In genomic region chr13:60744078-60744460, GRCm38 (mm10) we compare ENCODE assay signal across 9 mouse cellular contexts. TPM values are rescaled to one million over a fixed set of nuclear protein-coding genes. Genes with fewer than 3 reads are reported as not detected.
DNase-seq lines count a peak whose midpoint lies in the region; ATAC-seq and TF ChIP-seq lines count a peak whose summit lies in the region.
"Had no signal": no experiment of that assay in that cellular context is flagged by ENCODE, and none has a peak within 500 bp of the region (broad histone marks: within the 10 kb centered on the region; RNA-seq: fewer than 3 reads in every experiment).

No protein-coding gene starts in this region.

- no peak overlapping the region for H3K4me3 ChIP-seq in cerebellum, adult 2 months (replicated peaks; ENCODE audit: insufficient read depth, low read depth, low read length)
- no peak overlapping the region for H3K4me3 ChIP-seq in forebrain, postnatal 0 days (ENCODE audit: low read depth, low read length)
- H3K4me3 ChIP-seq in lung, adult 2 months (replicated peaks; ENCODE audit: extremely low read depth, low read depth, low read length), result no peak overlapping the region

- peak; percentile 76 for DNase-seq in MEL-GATA-1-ER (ENCODE audit: extremely low read depth, low read depth)
- DNase-seq in cerebellum, adult 2 months, result peak; percentile 52 to 73
- peak; percentile 86 for DNase-seq in forebrain, postnatal 0 days
- peak; percentile 87 to 92 for DNase-seq in heart, postnatal 36 days
- DNase-seq in large intestine, adult 2 months (ENCODE audit: low read depth, low spot score), result peak; percentile 27
- peak; percentile 88 for DNase-seq in lung, adult 2 months
- peak; percentile 42 to 50 for DNase-seq in thymus, adult 18-20 months

- no peak overlapping the region for H3K27ac ChIP-seq in cerebellum, adult 2 months (ENCODE audit: insufficient read depth, low read length)
- H3K27ac ChIP-seq in forebrain, postnatal 0 days (ENCODE audit: low read depth, low read length), result no peak overlapping the region

- no peaks in the 10 kb centered on the region for H3K9me3 ChIP-seq in forebrain, postnatal 0 days (ENCODE audit: low read length)

- no peaks in the 10 kb centered on the region for H3K27me3 ChIP-seq in cerebellum, adult 2 months (ENCODE audit: control insufficient read depth, insufficient read depth, low read length)
- no peaks in the 10 kb centered on the region for H3K27me3 ChIP-seq in forebrain, postnatal 0 days (ENCODE audit: insufficient read depth, low read length)

- TF ChIP-seq CTCF in cerebellum, adult 2 months (IDR thresholded peaks at IDR 0.05; ENCODE audit: borderline replicate concordance, insufficient read depth, low read depth, low read length), result peak; percentile 84
- peak; percentile 91 for TF ChIP-seq CTCF in forebrain, postnatal 0 days (IDR thresholded peaks at IDR 0.05; ENCODE audit: low read depth)
- TF ChIP-seq CTCF in lung, adult 2 months (IDR thresholded peaks at IDR 0.05; ENCODE audit: insufficient read depth, low read length), result peak; percentile 99

- WGBS in cerebellum, adult 2 months, result 27% methylated on average over 7 of the region's 7 CpGs
- 31% methylated on average over 7 of the region's 7 CpGs for WGBS in forebrain, postnatal 0 days
- 27% methylated on average over 7 of the region's 7 CpGs for WGBS in large intestine, adult 2 months
- WGBS in lung, adult 2 months, result 31% methylated on average over 7 of the region's 7 CpGs

- peaks cover 68% of the 10 kb centered on the region for H3K36me3 ChIP-seq in forebrain, postnatal 0 days (ENCODE audit: insufficient read depth)

- ATAC-seq in forebrain, postnatal 0 days, result peak; percentile 67
- ATAC-seq in neutrophil, adult 5-6 weeks (ENCODE audit: extremely low read depth, insufficient number of reproducible peaks, low FRiP score, poor library complexity, severe bottlenecking), result peak; percentile 37; the same call in 1 of the 2 replicates

- intact Hi-C loops in heart, postnatal 36 days (cut with DNase I), result loop anchor here (1.0 to 5.0 kb wide), 2 partner anchors 265 to 567 kb away; partner anchors contain the start of gene Gas1

- no peak overlapping the region for H3K9ac ChIP-seq in forebrain, postnatal 0 days

- H3K4me2 ChIP-seq in forebrain, postnatal 0 days (ENCODE audit: low read depth), result no peak overlapping the region

- TF ChIP-seq POLR2A in cerebellum, adult 2 months (IDR thresholded peaks at IDR 0.05; ENCODE audit: borderline replicate concordance, insufficient read depth, low read length), result no peak
- no peak for TF ChIP-seq POLR2A in lung, adult 2 months (IDR thresholded peaks at IDR 0.05; ENCODE audit: borderline replicate concordance, extremely low read depth, low read depth, low read length)

- H3K4me1 ChIP-seq in cerebellum, adult 2 months (ENCODE audit: control insufficient read depth, insufficient read depth, low read length), result no peaks in the 10 kb centered on the region; the same call in 1 of the 2 replicates
- H3K4me1 ChIP-seq in forebrain, postnatal 0 days (ENCODE audit: insufficient read depth), result peaks cover 8% of the 10 kb centered on the region; the same call in 1 of the 2 replicates
- H3K4me1 ChIP-seq in lung, adult 2 months (ENCODE audit: control insufficient read depth, insufficient read depth, low read length), result 0 out of 2 replicates have a peak, but pooled peaks cover 5% of the 10 kb centered on the region

RNA-seq across cellular contexts. Expression of gene BC051665, which starts 42.1 kb away (rescaled TPM):
- not detected in 2 replicates for polyA plus RNA-seq in cerebellum, adult 2 months (2012; rRNA removed)
- total RNA-seq in forebrain, postnatal 0 days (2014; rRNA removed), result not detected in 2 replicates
- not detected in 2 replicates for polyA plus RNA-seq in forebrain, postnatal 0 days (2015; fragmentation: Nextera tagmentation; extraction: Ambion mirVana)
- total RNA-seq in heart, postnatal 36 days (2021), result not detected
- not detected in 2 replicates for polyA plus RNA-seq in large intestine, adult 2 months (2012; rRNA removed)
- polyA plus RNA-seq in lung, adult 2 months (2012; rRNA removed), result not detected in 2 replicates
- not detected in 2 replicates for total RNA-seq in neutrophil, adult 5-6 weeks (2017)
- polyA plus RNA-seq: frontal cortex, adult 2 months had no signal

RNA-seq across cellular contexts. Expression of gene Ctsll3, which starts 58.6 kb away (rescaled TPM):
- not detected in 2 replicates for polyA plus RNA-seq in cerebellum, adult 2 months (2012; rRNA removed)
- total RNA-seq in forebrain, postnatal 0 days (2014; rRNA removed), result not detected in 2 replicates
- not detected in 2 replicates for polyA plus RNA-seq in forebrain, postnatal 0 days (2015; fragmentation: Nextera tagmentation; extraction: Ambion mirVana)
- total RNA-seq in heart, postnatal 36 days (2021), result not detected
- polyA plus RNA-seq in large intestine, adult 2 months (2012; rRNA removed), result not detected in 2 replicates
- not detected in 2 replicates for polyA plus RNA-seq in lung, adult 2 months (2012; rRNA removed)
- total RNA-seq in neutrophil, adult 5-6 weeks (2017), result not detected in 2 replicates
- polyA plus RNA-seq: frontal cortex, adult 2 months had no signal

Comparison
In these comparisons a context has a peak if more than half of its experiments do, and no peak if none do; other contexts are left out.
1. DNase-seq: peak in every context shown above with its lines; median percentile 90 in heart, postnatal 36 days; 88 in lung, adult 2 months; 86 in forebrain, postnatal 0 days; 76 in MEL-GATA-1-ER; 62 in cerebellum, adult 2 months; 46 in thymus, adult 18-20 months; 27 in large intestine, adult 2 months.